Mouse (Mus musculus) urinary bladder, postnatal 36 days (tissue): ENCODE measurements around the gene 4930572O03Rik.
"Not testable (repeated sequence)": the region's sequence is repeated elsewhere in the genome, so short reads cannot be mapped to it uniquely, and the experiment has no call there.

Source experiments
- DNase-seq, 2 experiments: peaks; one replicate each; pipeline ENCODE4 v3.0.0; 2022; ENCODE audit warnings: low spot score in 2 of 2, mixed read lengths in 1 of 2

The 4930572O03Rik gene

GRCm38 (mm10) chr5:15656959-15657358 is at the start of gene 4930572O03Rik:
Gene 4930572O03Rik (minus strand): TSS chr5:15657059.
- DNase-seq = not testable (repeated sequence)

GRCm38 (mm10) chr5:15702891-15703290 is 46.0 kb upstream of the 4930572O03Rik start:
- DNase-seq = not testable (repeated sequence)

- DNase-seq = not testable (repeated sequence)
Measured at GRCm38 (mm10) chr5:15697719-15698118, 40.9 kb upstream of the 4930572O03Rik start.

GRCm38 (mm10) chr5:15691849-15692248 is 35.0 kb upstream of the 4930572O03Rik start:
- DNase-seq = not testable (repeated sequence)

GRCm38 (mm10) chr5:15690822-15691221 is 34.0 kb upstream of the 4930572O03Rik start:
- DNase-seq = not testable (repeated sequence)

- DNase-seq = not testable (repeated sequence)
Measured at GRCm38 (mm10) chr5:15689659-15690213, 32.9 kb upstream of the 4930572O03Rik start.

- DNase-seq = not testable (repeated sequence)
Measured at GRCm38 (mm10) chr5:15688874-15689658, 32.2 kb upstream of the 4930572O03Rik start.

GRCm38 (mm10) chr5:15681301-15682035 is 24.6 kb upstream of the 4930572O03Rik start:
- not testable (repeated sequence) for DNase-seq

GRCm38 (mm10) chr5:15679980-15680949 is 23.4 kb upstream of the 4930572O03Rik start:
- not testable (repeated sequence) for DNase-seq

GRCm38 (mm10) chr5:15678907-15679306 is 22.0 kb upstream of the 4930572O03Rik start:
- not testable (repeated sequence) for DNase-seq

GRCm38 (mm10) chr5:15677750-15678149 is 20.9 kb upstream of the 4930572O03Rik start:
- DNase-seq = not testable (repeated sequence)

- not testable (repeated sequence) for DNase-seq
Measured at GRCm38 (mm10) chr5:15674429-15675244, 17.8 kb upstream of the 4930572O03Rik start.

- not testable (repeated sequence) for DNase-seq
Measured at GRCm38 (mm10) chr5:15673989-15674388, 17.1 kb upstream of the 4930572O03Rik start.

- DNase-seq = not testable (repeated sequence)
Measured at GRCm38 (mm10) chr5:15670789-15671188, 13.9 kb upstream of the 4930572O03Rik start.

- DNase-seq = not testable (repeated sequence)
Measured at GRCm38 (mm10) chr5:15663847-15664246, 7.0 kb upstream of the 4930572O03Rik start.

- not testable (repeated sequence) for DNase-seq
Measured at GRCm38 (mm10) chr5:15652334-15652733, 4.5 kb downstream of the 4930572O03Rik start.

- DNase-seq = not testable (repeated sequence)
Measured at GRCm38 (mm10) chr5:15645707-15646106, 11.2 kb downstream of the 4930572O03Rik start.

- DNase-seq = not testable (repeated sequence)
Measured at GRCm38 (mm10) chr5:15637637-15638036, 19.2 kb downstream of the 4930572O03Rik start.

GRCm38 (mm10) chr5:15630068-15630467 is 26.8 kb downstream of the 4930572O03Rik start:
- DNase-seq = not testable (repeated sequence)

- not testable (repeated sequence) for DNase-seq
Measured at GRCm38 (mm10) chr5:15628136-15628535, 28.7 kb downstream of the 4930572O03Rik start.
